Mouse (Mus musculus) ES-Bruce4 (cell line): ENCODE measurements around the gene Ddb2. TPM values are rescaled to one million over a fixed set of nuclear protein-coding genes. Genes with fewer than 3 reads are reported as not detected.

ENCODE experiments used
- H3K27ac ChIP-seq: 2 replicates; pipeline ENCODE4 v1.5.1; 2012; ENCODE audit warnings: low read length, inconsistent platforms; ENCODE audit not compliant: insufficient read depth
- H3K27me3 ChIP-seq: 2 replicates; pipeline ENCODE4 v1.6.1; 2012; ENCODE audit warnings: mild to moderate bottlenecking, low read length, inconsistent platforms; ENCODE audit not compliant: control insufficient read depth, poor library complexity, insufficient read depth, severe bottlenecking
- H3K36me3 ChIP-seq: 2 replicates; pipeline ENCODE4 v1.6.1; 2012; ENCODE audit warnings: inconsistent platforms, mild to moderate bottlenecking, low read length, moderate library complexity; ENCODE audit not compliant: control insufficient read depth, poor library complexity, insufficient read depth, severe bottlenecking
- H3K4me1 ChIP-seq: one replicate; pipeline ENCODE4 v1.8.1; 2011; ENCODE audit warnings: low read length; ENCODE audit not compliant: control insufficient read depth, insufficient read depth
- H3K4me3 ChIP-seq: 2 replicates; pipeline ENCODE4 v1.5.1; 2011; ENCODE audit warnings: low read depth, mild to moderate bottlenecking, low read length
- H3K9ac ChIP-seq: 2 replicates; pipeline ENCODE4 v1.6.1; 2012; ENCODE audit warnings: low read depth, mild to moderate bottlenecking, inconsistent platforms; ENCODE audit not compliant: poor library complexity, severe bottlenecking
- H3K9me3 ChIP-seq: replicated peaks from 2 replicates; pipeline ENCODE4 v1.6.1; 2012; ENCODE audit warnings: mild to moderate bottlenecking, low read length, inconsistent platforms; ENCODE audit not compliant: control insufficient read depth, poor library complexity, insufficient read depth, severe bottlenecking
- CTCF ChIP-seq: IDR thresholded peaks from one replicate; pipeline ENCODE4 v1.8.1; 2011; ENCODE audit warnings: low read depth, low read length
- EP300 ChIP-seq: IDR thresholded peaks from 2 replicates; pipeline ENCODE4 v1.6.1; 2011; ENCODE audit warnings: low read depth, low read length; ENCODE audit not compliant: insufficient read depth
- POLR2A ChIP-seq: IDR thresholded peaks from one replicate; pipeline ENCODE4 v1.8.1; 2011; ENCODE audit warnings: low read length; ENCODE audit not compliant: insufficient read depth
- polyA plus RNA-seq: library from polyadenylated mRNA; stranded (reverse); fragments of >200 nt; gene quantifications from 2 replicates; pipeline ENCODE4 v1.2.4, GENCODE M21; 2011; ENCODE audit warnings: low read depth; ENCODE audit not compliant: missing spikeins, insufficient read depth, insufficient read length

Ddb2 gene
- polyA plus RNA-seq, 1 experiment = 22.3 TPM

DNA sequence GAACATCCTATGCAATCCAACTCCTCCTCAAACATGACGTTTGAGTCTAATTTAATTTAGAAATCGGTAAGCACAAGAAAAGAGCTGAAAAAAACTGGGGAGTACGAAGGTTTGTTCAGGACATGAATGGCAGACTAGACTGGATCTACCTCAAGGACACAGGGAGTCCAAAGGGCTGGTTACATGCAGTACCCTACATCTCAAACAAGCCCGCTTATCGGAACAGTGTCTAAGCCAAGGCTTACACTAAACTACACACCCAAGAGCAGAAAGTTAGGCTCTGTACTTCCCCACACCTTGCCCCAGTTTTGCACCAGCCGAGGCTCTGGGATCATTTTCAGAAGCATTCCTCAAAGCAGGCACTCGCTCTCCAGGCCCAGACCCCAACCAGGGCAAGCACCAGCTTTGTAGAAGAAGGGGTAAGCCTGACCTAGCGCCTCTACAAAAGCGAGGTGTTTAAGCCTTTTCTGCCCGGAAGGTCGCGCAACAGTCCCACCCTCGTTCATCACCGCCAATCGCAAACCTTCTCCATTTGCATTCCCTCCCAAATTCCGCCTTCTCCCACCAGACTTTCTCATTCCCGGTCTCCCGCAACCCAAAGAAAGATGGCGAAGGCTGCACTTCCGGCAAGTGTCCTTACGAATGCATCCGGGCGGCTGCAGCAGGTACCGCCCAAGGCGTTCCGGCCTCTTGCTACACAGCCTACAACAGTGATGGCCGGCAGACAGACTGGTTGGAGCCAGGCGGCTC lies 34.4 kb downstream of the Ddb2 start, which contains the start of the genes Nr1h3 and Acp2:
Gene Nr1h3, minus strand, starts transcription at position 613 of the 750 bp plus-strand sequence.
Gene Acp2, plus strand, starts transcription at position 664 of the 750 bp plus-strand sequence.
- H3K27me3 ChIP-seq = no peaks in the 10 kb centered on the region
- H3K27ac ChIP-seq = peak within 1 kb of the TSS; percentile 90
- no peaks in the 10 kb centered on the region for H3K9me3 ChIP-seq
- peak within 1 kb of the TSS; percentile 75 for H3K9ac ChIP-seq
- H3K4me3 ChIP-seq = peak within 1 kb of the TSS; percentile 88
- H3K36me3 ChIP-seq = no peaks in the 10 kb centered on the region
- TF ChIP-seq CTCF (no peak), EP300 (peak; percentile 58; the same call in 1 of the 2 replicates), POLR2A (peak; percentile 91)
- H3K4me1 ChIP-seq = no peaks in the 10 kb centered on the region

DNA sequence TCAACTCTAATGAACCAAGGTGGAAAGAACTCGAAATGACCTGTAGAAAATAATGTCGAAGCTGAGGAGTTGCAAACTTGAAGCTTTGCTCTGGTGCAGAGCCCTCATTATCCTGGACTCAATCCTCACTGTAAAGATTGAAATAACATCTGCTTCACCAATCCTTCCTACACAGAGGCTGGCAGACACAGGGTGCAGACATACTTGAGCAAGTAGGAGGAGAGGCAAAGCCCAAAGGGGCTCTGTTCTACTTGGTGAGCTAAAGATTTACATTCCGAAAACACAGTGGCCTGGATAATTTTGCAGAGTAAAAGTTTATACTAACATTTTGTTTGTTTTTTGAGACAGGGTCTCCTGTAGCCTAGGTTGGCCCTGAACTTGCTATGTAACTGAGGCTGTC lies 37.9 kb downstream of the Ddb2 start:
- no peak overlapping the region for H3K4me3 ChIP-seq
- H3K9ac ChIP-seq = no peak overlapping the region
- no peaks in the 10 kb centered on the region for H3K4me1 ChIP-seq
- TF ChIP-seq CTCF (no peak), EP300 (no peak), POLR2A (no peak)
- no peaks in the 10 kb centered on the region for H3K27me3 ChIP-seq
- H3K36me3 ChIP-seq = no peaks in the 10 kb centered on the region
- no peak overlapping the region for H3K27ac ChIP-seq
- no peaks in the 10 kb centered on the region for H3K9me3 ChIP-seq

- Histone ChIP-seq H3K9ac (no peak overlapping the region), H3K4me1 (no peaks in the 10 kb centered on the region), H3K36me3 (no peaks in the 10 kb centered on the region), H3K27ac (no peak overlapping the region), H3K4me3 (no peak overlapping the region), H3K27me3 (no peaks in the 10 kb centered on the region), H3K9me3 (no peaks in the 10 kb centered on the region)
- TF ChIP-seq POLR2A = no peak
- no peak for TF ChIP-seq CTCF
- no peak for TF ChIP-seq EP300
Observed at GRCm38 (mm10) chr2:91196577-91197001, 40.2 kb downstream of the Ddb2 start.

GRCm38 (mm10) chr2:91194624-91195332 lies 42.0 kb downstream of the Ddb2 start:
- Histone ChIP-seq H3K27ac (no peak overlapping the region), H3K4me3 (peak overlapping the region; percentile 60), H3K9ac (peak overlapping the region; percentile 55)

GRCm38 (mm10) chr2:91190501-91190900 lies 46.3 kb downstream of the Ddb2 start:
- TF ChIP-seq POLR2A = no peak
- no peak for TF ChIP-seq CTCF
- no peak for TF ChIP-seq EP300

More at GRCm38 (mm10) chr2:91194624-91195332, 42.0 kb downstream of the Ddb2 start:
- H3K4me1 ChIP-seq = no peaks in the 10 kb centered on the region
- no peaks in the 10 kb centered on the region for H3K27me3 ChIP-seq
- H3K9me3 ChIP-seq = no peaks in the 10 kb centered on the region
- TF ChIP-seq CTCF (peak; percentile 72), EP300 (no peak), POLR2A (no peak)
- H3K36me3 ChIP-seq = no peaks in the 10 kb centered on the region

More at GRCm38 (mm10) chr2:91190501-91190900, 46.3 kb downstream of the Ddb2 start:
- Histone ChIP-seq H3K9me3 (no peaks in the 10 kb centered on the region), H3K4me3 (no peak overlapping the region), H3K9ac (no peak overlapping the region), H3K27me3 (no peaks in the 10 kb centered on the region), H3K36me3 (no peaks in the 10 kb centered on the region), H3K27ac (no peak overlapping the region), H3K4me1 (no peaks in the 10 kb centered on the region)
